Mouse (Mus musculus) ovary, adult 18-20 months (tissue): ENCODE measurements at regions not wholly inside any gene's neighbourhood (a gene's known extent, or its start where the extent isn't known, plus 50 kb on each side); places are given as distances from the start of the nearest gene placed in this dataset.

Experiments
- DNase-seq: peaks from one replicate; pipeline ENCODE4 v3.0.0; 2022; ENCODE audit warnings: low spot score, mixed read lengths

- DNase-seq: no peak
These were observed 60.1 kb upstream of the Kcnj6 start for GRCm38 (mm10) chr16:95057596-95057995.

GRCm38 (mm10) chr16:95064423-95064822, 66.9 kb upstream of the Kcnj6 start:
- no peak for DNase-seq

GRCm38 (mm10) chr16:95066687-95067086, 69.2 kb upstream of the Kcnj6 start:
- DNase-seq: no peak

GRCm38 (mm10) chr16:95092471-95093221, 95.1 kb upstream of the Kcnj6 start:
- DNase-seq: no peak

- DNase-seq: no peak
These were observed 96.3 kb upstream of the Kcnj6 start for GRCm38 (mm10) chr16:95093753-95094152.

GRCm38 (mm10) chr16:95100954-95101353, 103.5 kb upstream of the Kcnj6 start:
- no peak for DNase-seq

- no peak for DNase-seq
These were observed 120.0 kb upstream of the Kcnj6 start for GRCm38 (mm10) chr16:95117531-95117930.

- no peak for DNase-seq
These were observed 121.8 kb upstream of the Kcnj6 start for GRCm38 (mm10) chr16:95119293-95119692.

- DNase-seq: no peak
These were observed 124.5 kb upstream of the Kcnj6 start for GRCm38 (mm10) chr16:95122048-95122447.

GRCm38 (mm10) chr16:95127616-95128015, 129.7 kb upstream of the Kcnj15 start:
- DNase-seq: no peak

- no peak for DNase-seq
These were observed 125.5 kb upstream of the Kcnj15 start for GRCm38 (mm10) chr16:95131815-95132214.

GRCm38 (mm10) chr16:95138809-95139208, 118.5 kb upstream of the Kcnj15 start:
- no peak for DNase-seq

GRCm38 (mm10) chr16:95141510-95142394, 115.6 kb upstream of the Kcnj15 start:
- DNase-seq: no peak

- no peak for DNase-seq
These were observed 106.9 kb upstream of the Kcnj15 start for GRCm38 (mm10) chr16:95150499-95150898.

GRCm38 (mm10) chr16:95151499-95151898, 105.9 kb upstream of the Kcnj15 start:
- DNase-seq: no peak

- no peak for DNase-seq
These were observed 105.4 kb upstream of the Kcnj15 start for GRCm38 (mm10) chr16:95151914-95152313.

GRCm38 (mm10) chr16:95152742-95153383, 104.5 kb upstream of the Kcnj15 start:
- DNase-seq: no peak

GRCm38 (mm10) chr16:95168349-95168748, 89.0 kb upstream of the Kcnj15 start:
- DNase-seq: no peak

- DNase-seq: no peak
These were observed 88.0 kb upstream of the Kcnj15 start for GRCm38 (mm10) chr16:95169346-95169745.

- DNase-seq: no peak
These were observed 76.8 kb upstream of the Kcnj15 start for GRCm38 (mm10) chr16:95180562-95180961.

- no peak for DNase-seq
These were observed 72.0 kb upstream of the Kcnj15 start for GRCm38 (mm10) chr16:95185341-95185740.

- no peak for DNase-seq
These were observed 68.2 kb upstream of the Kcnj15 start for GRCm38 (mm10) chr16:95189114-95189513.

GRCm38 (mm10) chr16:95194151-95194550, 63.2 kb upstream of the Kcnj15 start:
- DNase-seq: no peak
